Mouse (Mus musculus): Measurements from ENCODE around the gene Hsd3b4.
"Not testable (repeated sequence)": the region's sequence is repeated elsewhere in the genome, so short reads cannot be mapped to it uniquely, and the experiment has no call there.

DNA sequence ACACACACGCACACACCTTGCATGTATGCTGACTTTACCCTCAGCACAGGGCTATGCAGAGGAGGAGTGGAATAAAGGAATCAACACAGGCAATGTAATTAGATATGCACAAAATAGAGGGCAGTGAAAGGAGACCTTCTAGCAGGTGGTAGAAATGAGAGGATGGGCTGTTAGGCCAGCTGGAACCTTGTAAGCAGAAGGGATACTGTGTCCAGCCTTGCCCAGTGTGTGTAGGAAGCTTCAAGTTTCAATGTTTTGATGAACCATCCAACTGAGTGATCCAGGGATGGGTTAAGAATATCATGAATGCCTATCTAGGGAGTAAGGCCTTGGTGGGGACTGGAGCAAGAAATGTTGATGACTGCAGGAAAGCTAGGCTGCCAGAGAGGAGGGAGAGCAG is 38.2 kb upstream of the Hsd3b4 start:
- not testable (repeated sequence) for TF ChIP-seq CTCF (IDR thresholded peaks at IDR 0.05; ENCODE audit: low read depth); EP300 (optimal IDR thresholded peaks at IDR 0.05)

Data from stomach, postnatal 0 days (tissue).